Mouse (Mus musculus) ES-E14 (cell line): ENCODE data around the gene Plekhh2.

Source experiments
- CHD2 ChIP-seq: IDR thresholded peaks from 2 replicates; pipeline ENCODE4 v1.6.1; 2014; ENCODE audit warnings: mild to moderate bottlenecking, low read depth, low read length, inconsistent platforms
- HCFC1 ChIP-seq: IDR thresholded peaks from 2 replicates; pipeline ENCODE4 v1.6.1; 2012; ENCODE audit warnings: low read length, inconsistent platforms, borderline replicate concordance; ENCODE audit not compliant: insufficient read depth
- MAFK ChIP-seq: IDR thresholded peaks from 2 replicates; pipeline ENCODE4 v1.6.1; 2014; ENCODE audit warnings: mild to moderate bottlenecking, low read depth, low read length, inconsistent platforms; ENCODE audit not compliant: insufficient read depth
- ZC3H11A ChIP-seq: IDR thresholded peaks from 2 replicates; pipeline ENCODE4 v1.6.1; 2012; ENCODE audit warnings: low read depth, mild to moderate bottlenecking, inconsistent platforms, low read length, borderline replicate concordance
- ZNF384 ChIP-seq: IDR thresholded peaks from 2 replicates; pipeline ENCODE4 v1.6.1; 2012; ENCODE audit warnings: low read depth, low read length, inconsistent platforms

DNA sequence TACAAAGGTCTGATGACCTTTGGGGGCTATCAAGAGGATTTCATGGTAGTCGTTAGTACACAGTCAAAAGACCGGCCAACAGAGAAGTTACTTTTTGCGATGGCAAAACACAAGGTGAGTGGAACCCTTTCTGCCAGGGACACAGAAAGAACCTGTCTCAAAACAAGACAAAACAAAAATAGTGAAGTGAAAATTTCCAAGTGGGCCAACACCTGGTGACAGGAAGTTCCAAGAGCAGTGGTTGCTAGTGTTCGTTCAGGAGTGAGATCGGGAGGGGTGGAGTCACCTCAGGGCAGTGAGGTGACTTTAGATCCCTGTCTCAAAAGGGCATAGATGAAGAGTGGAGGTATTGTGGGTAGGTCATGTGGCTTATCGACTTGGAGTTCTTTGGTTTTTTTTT, 106.3 kb downstream of the Plekhh2 start:
- TF ChIP-seq HCFC1 (no peak), ZC3H11A (no peak), MAFK (no peak), CHD2 (no peak), ZNF384 (no peak)
